Mouse (Mus musculus) granulocyte monocyte progenitor cell, adult 5-6 weeks (primary cell): ENCODE measurements around the gene Jmy. TPM values are rescaled to one million over a fixed set of nuclear protein-coding genes. Genes with fewer than 3 reads are reported as not detected.
"Not testable (repeated sequence)": the region's sequence is repeated elsewhere in the genome, so short reads cannot be mapped to it uniquely, and the experiment has no call there.

Source experiments
- ATAC-seq: replicated peaks from 2 replicates; pipeline ENCODE4 v1.8.0; 2016; ENCODE audit warnings: mild to moderate bottlenecking, moderate TSS enrichment, inconsistent platforms; ENCODE audit not compliant: poor library complexity, severe bottlenecking
- total RNA-seq, 2 experiments: library from RNA; stranded (forward) in 1 of 2; stranded (reverse) in 1 of 2; fragments of 200-712, 200-1000 nt in 1 of 2; fragments of >200 nt in 1 of 2; fragmentation: Nextera tagmentation in 1 of 2; gene quantifications; 2 replicates each; pipeline ENCODE4 v1.2.3; 2014 to 2017

Gene Jmy
- 6.5 and 8.6 TPM in 2 replicates for total RNA-seq (2014; fragmentation: Nextera tagmentation)
- total RNA-seq (2017): 5.8 and 6.4 TPM in 2 replicates

GRCm38 (mm10) chr13:93499167-93499972, at the start of gene Jmy:
TSS of gene Jmy (minus strand) at chr13:93499808.
- ATAC-seq: peak; percentile 74

- no peak for ATAC-seq
These were observed 48.0 kb upstream of the Jmy start for GRCm38 (mm10) chr13:93547641-93548040.

- ATAC-seq: no peak; the same call in 1 of the 2 replicates
These were observed 46.4 kb upstream of the Jmy start for GRCm38 (mm10) chr13:93546011-93546410.

GRCm38 (mm10) chr13:93544274-93544673, 44.7 kb upstream of the Jmy start:
- no peak for ATAC-seq

- no peak for ATAC-seq
These were observed 39.7 kb upstream of the Jmy start for GRCm38 (mm10) chr13:93539311-93539710.

GRCm38 (mm10) chr13:93518753-93519319, 19.2 kb upstream of the Jmy start:
- ATAC-seq: no peak

GRCm38 (mm10) chr13:93517223-93517622, 17.6 kb upstream of the Jmy start:
- ATAC-seq: no peak

GRCm38 (mm10) chr13:93514000-93514795, 14.6 kb upstream of the Jmy start:
- no peak for ATAC-seq

- ATAC-seq: no peak
These were observed 11.0 kb upstream of the Jmy start for GRCm38 (mm10) chr13:93510447-93511180.

GRCm38 (mm10) chr13:93506920-93507319, 7.3 kb upstream of the Jmy start:
- not testable (repeated sequence) for ATAC-seq

GRCm38 (mm10) chr13:93501724-93502123, 2.1 kb upstream of the Jmy start:
- no peak for ATAC-seq

- ATAC-seq: no peak
These were observed 495 bp upstream of the Jmy start for GRCm38 (mm10) chr13:93499973-93500633.

GRCm38 (mm10) chr13:93498211-93499166, 1.1 kb downstream of the Jmy start:
- peak; percentile 21 for ATAC-seq

- 0 out of 2 replicates have a peak, but pooled peaks have one; percentile 1 for ATAC-seq
These were observed 2.6 kb downstream of the Jmy start for GRCm38 (mm10) chr13:93496977-93497376.

GRCm38 (mm10) chr13:93488510-93488909, 11.1 kb downstream of the Jmy start:
- ATAC-seq: no peak

GRCm38 (mm10) chr13:93487734-93488133, 11.9 kb downstream of the Jmy start:
- no peak for ATAC-seq

GRCm38 (mm10) chr13:93484276-93484675, 15.3 kb downstream of the Jmy start:
- ATAC-seq: no peak

GRCm38 (mm10) chr13:93481110-93481509, 18.5 kb downstream of the Jmy start:
- ATAC-seq: no peak

- ATAC-seq: no peak
These were observed 21.3 kb downstream of the Jmy start for GRCm38 (mm10) chr13:93478344-93478743.
